Mouse (Mus musculus): Measurements from ENCODE around the gene Gm47996. TPM values are rescaled to one million over a fixed set of nuclear protein-coding genes. Genes with fewer than 3 reads are reported as not detected.

Gm47996 gene
- polyA plus RNA-seq, 1 experiment from 2014 or later = not detected

GRCm38 (mm10) chr1:151214862-151215261 lies 4.9 kb downstream of the Gm47996 start:
- Histone ChIP-seq H3K9me3 (replicated peaks) (no peaks in the 10 kb centered on the region), H3K27ac (no peak overlapping the region), H3K4me3 (no peak overlapping the region), H3K36me3 (no peaks in the 10 kb centered on the region), H3K4me2 (replicated peaks) (no peak overlapping the region), H3K4me1 (no peaks in the 10 kb centered on the region), H3K9ac (no peak overlapping the region), H3K27me3 (no peaks in the 10 kb centered on the region)
- WGBS = 73% methylated on average over 2 of the region's 2 CpGs
- ATAC-seq (ENCODE audit: low FRiP score) = no peak

DNA sequence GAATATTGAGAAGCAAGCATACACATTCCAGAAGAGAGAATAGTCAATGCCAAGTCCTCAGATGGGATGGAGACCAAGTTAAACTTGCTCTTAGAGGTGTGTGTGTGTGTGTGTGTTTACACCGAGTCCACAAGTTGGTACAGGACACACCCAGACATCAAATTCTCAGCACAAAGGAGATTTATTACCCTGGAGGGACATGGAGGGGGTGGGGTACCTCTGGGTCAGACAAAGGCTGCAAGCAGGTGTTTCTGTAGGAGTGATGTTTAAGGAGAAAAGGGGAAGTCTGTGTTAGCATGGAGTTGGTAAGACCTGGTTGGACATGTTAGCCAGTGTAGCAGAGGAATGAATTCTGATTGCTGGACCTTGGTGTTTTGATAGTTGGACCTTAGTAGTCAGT lies 6.1 kb downstream of the Gm47996 start:
- no peak for ATAC-seq (ENCODE audit: low FRiP score)
- H3K36me3 ChIP-seq = no peaks in the 10 kb centered on the region
- H3K4me3 ChIP-seq = no peak overlapping the region
- no peaks in the 10 kb centered on the region for H3K9me3 ChIP-seq (replicated peaks)
- no peak overlapping the region for H3K4me2 ChIP-seq (replicated peaks)
- H3K9ac ChIP-seq = no peak overlapping the region
- WGBS = 81% methylated on average over 1 of the region's 1 CpGs
- no peaks in the 10 kb centered on the region for H3K4me1 ChIP-seq
- no peak overlapping the region for H3K27ac ChIP-seq
- no peaks in the 10 kb centered on the region for H3K27me3 ChIP-seq

DNA sequence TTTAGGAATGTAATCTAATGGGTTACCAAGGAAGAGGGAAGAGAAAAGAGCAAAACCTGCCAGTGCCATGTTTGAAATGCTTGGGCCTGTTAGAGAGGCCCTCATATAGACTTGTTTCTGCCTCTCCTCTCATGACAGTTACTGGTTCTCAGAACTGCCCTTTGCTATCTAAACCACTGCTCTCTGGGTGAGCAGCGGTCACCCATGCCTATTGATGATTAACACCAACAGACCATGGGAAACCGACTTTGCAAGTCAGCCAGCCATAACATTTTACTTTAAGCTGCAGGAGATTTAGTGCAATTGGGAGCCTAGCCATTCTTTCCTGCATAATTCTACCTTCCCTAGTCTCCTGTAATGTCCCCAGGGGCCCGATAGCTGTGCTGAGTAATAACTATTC lies 6.5 kb downstream of the Gm47996 start:
- Histone ChIP-seq H3K27ac (no peak overlapping the region), H3K4me3 (no peak overlapping the region), H3K9me3 (replicated peaks) (no peaks in the 10 kb centered on the region), H3K27me3 (no peaks in the 10 kb centered on the region), H3K36me3 (no peaks in the 10 kb centered on the region), H3K9ac (no peak overlapping the region), H3K4me1 (no peaks in the 10 kb centered on the region), H3K4me2 (replicated peaks) (no peak overlapping the region)
- WGBS = 69% methylated on average over 3 of the region's 3 CpGs
- no peak for ATAC-seq (ENCODE audit: low FRiP score)

DNA sequence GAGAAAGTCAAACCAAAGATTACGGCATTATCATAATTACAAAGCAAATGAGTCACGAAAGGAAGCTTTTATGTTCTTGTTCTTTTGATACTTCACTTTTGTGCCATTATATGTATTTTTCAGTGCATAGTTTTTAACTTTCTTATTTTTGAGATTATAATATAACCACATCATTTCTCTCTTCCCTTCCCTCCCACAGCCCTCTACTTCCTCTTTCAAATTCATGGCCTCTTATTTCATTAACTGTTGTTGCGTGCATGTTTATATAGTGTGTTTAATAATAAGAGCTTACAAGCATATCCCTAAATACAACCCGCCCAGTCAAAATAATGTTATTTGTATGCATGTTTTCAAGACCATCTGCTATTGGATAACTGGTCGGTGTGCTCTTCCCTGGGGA lies 9.1 kb downstream of the Gm47996 start:
- Histone ChIP-seq H3K9me3 (replicated peaks) (no peaks in the 10 kb centered on the region), H3K4me2 (replicated peaks) (no peak overlapping the region), H3K27ac (no peak overlapping the region), H3K36me3 (no peaks in the 10 kb centered on the region), H3K27me3 (no peaks in the 10 kb centered on the region), H3K4me1 (no peaks in the 10 kb centered on the region), H3K4me3 (no peak overlapping the region), H3K9ac (no peak overlapping the region)
- 89% methylated on average over 5 of the region's 5 CpGs for WGBS
- no peak for ATAC-seq (ENCODE audit: low FRiP score)

- H3K9me3 ChIP-seq (replicated peaks) = no peaks in the 10 kb centered on the region
- H3K4me2 ChIP-seq (replicated peaks) = no peak overlapping the region
- H3K27me3 ChIP-seq = no peaks in the 10 kb centered on the region
- no peak overlapping the region for H3K27ac ChIP-seq
- no peaks in the 10 kb centered on the region for H3K36me3 ChIP-seq
- H3K4me1 ChIP-seq = no peaks in the 10 kb centered on the region
- ATAC-seq (ENCODE audit: low FRiP score) = no peak
- no peak overlapping the region for H3K4me3 ChIP-seq
- 70% methylated on average over 7 of the region's 7 CpGs for WGBS
- no peak overlapping the region for H3K9ac ChIP-seq
Measured at GRCm38 (mm10) chr1:151220098-151220497, 10.2 kb downstream of the Gm47996 start.

DNA sequence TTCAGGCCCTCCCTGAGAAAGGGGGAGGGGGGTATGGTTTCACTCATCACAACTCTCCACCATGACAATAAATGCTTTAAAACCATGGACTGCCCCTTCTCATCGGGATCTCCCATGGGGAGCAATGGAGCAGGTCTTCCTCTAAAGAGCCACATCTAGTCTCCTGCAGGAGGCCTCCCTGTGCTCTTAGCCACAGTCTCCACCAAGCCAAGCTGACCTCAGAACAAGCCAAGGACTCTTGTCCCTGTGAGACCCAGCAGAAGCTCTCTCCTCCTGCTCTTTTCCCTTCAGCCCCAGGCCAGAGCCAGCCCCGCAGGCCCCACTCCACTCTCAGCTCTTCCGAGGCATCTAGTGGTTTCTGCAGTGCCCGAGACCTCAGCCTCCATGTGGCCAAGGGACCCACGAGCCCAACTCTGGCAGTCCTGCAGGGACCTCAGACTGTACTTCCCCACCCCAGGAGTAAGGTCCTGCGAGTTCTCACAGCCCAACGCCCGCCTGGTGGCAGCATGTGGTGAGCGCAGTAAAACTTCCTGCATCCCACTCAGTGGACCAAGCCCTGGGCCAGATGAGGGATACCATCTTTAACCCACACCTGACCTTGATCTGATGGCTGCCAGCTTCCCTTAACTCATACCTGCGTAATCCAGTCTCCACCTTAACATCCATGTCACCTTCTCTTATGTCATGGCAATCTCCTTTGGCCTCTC lies 12.8 kb downstream of the Gm47996 start:
- Histone ChIP-seq H3K4me3 (no peak overlapping the region), H3K9me3 (replicated peaks) (no peaks in the 10 kb centered on the region), H3K9ac (no peak overlapping the region), H3K27ac (no peak overlapping the region), H3K4me2 (replicated peaks) (no peak overlapping the region), H3K4me1 (no peaks in the 10 kb centered on the region), H3K36me3 (no peaks in the 10 kb centered on the region), H3K27me3 (no peaks in the 10 kb centered on the region)
- ATAC-seq (ENCODE audit: low FRiP score) = no peak
- 96% methylated on average over 10 of the region's 10 CpGs for WGBS

DNA sequence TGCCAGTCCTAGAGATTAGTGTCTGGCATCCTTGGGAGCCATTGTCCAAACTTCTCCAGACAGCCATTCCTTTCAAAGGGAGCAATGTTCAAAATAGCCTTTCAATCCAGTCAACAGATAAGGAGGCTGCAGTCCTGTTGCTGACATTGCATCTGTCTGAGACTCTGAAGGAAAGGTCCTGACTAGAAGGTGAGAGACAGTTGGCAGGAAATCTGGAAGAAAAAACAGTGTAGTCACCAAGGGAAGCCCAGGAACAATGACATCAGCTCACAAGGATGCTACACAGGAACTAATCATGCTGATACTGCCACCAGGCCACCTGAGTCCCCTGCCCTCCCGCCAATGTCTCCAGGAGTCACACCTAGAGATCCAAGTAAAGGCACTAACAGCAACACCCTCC lies 13.4 kb downstream of the Gm47996 start:
- H3K4me3 ChIP-seq = no peak overlapping the region
- ATAC-seq (ENCODE audit: low FRiP score) = no peak
- H3K4me2 ChIP-seq (replicated peaks) = no peak overlapping the region
- no peaks in the 10 kb centered on the region for H3K36me3 ChIP-seq
- H3K27ac ChIP-seq = no peak overlapping the region
- no peak overlapping the region for H3K9ac ChIP-seq
- 82% methylated on average over 1 of the region's 1 CpGs for WGBS
- no peaks in the 10 kb centered on the region for H3K4me1 ChIP-seq
- H3K9me3 ChIP-seq (replicated peaks) = no peaks in the 10 kb centered on the region
- no peaks in the 10 kb centered on the region for H3K27me3 ChIP-seq

DNA sequence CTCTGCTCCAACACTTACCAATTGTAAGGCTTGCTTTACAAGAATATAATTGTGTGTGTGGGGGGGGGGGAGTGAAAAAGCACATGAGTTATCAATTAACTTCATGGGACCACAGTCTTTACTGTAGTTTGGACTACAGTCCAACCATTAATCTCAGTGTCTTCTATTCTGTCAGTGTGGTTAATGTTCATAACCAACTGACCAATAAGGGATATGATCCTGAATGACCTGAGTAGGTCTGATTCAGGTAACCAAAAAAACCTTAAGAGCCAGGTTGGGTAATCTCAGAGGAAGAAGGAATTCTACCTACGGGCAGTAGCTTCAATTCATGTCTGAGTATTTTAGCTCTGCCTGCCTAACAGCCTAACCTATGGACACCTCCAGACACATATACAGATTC lies 14.6 kb downstream of the Gm47996 start:
- H3K9ac ChIP-seq = no peak overlapping the region
- H3K4me2 ChIP-seq (replicated peaks) = no peak overlapping the region
- no peak overlapping the region for H3K27ac ChIP-seq
- no peaks in the 10 kb centered on the region for H3K27me3 ChIP-seq
- H3K9me3 ChIP-seq (replicated peaks) = no peaks in the 10 kb centered on the region
- no peak for ATAC-seq (ENCODE audit: low FRiP score)
- no peaks in the 10 kb centered on the region for H3K4me1 ChIP-seq
- WGBS = 95% methylated on average over 1 of the region's 1 CpGs
- no peak overlapping the region for H3K4me3 ChIP-seq
- no peaks in the 10 kb centered on the region for H3K36me3 ChIP-seq

GRCm38 (mm10) chr1:151227506-151227905 lies 17.6 kb downstream of the Gm47996 start:
- Histone ChIP-seq H3K4me3 (no peak overlapping the region), H3K27me3 (no peaks in the 10 kb centered on the region), H3K36me3 (no peaks in the 10 kb centered on the region), H3K4me2 (replicated peaks) (no peak overlapping the region), H3K27ac (no peak overlapping the region), H3K4me1 (no peaks in the 10 kb centered on the region), H3K9me3 (replicated peaks) (no peaks in the 10 kb centered on the region), H3K9ac (no peak overlapping the region)
- no peak for ATAC-seq (ENCODE audit: low FRiP score)
- WGBS = 74% methylated on average over 8 of the region's 8 CpGs

GRCm38 (mm10) chr1:151228320-151228989 lies 18.5 kb downstream of the Gm47996 start:
- no peaks in the 10 kb centered on the region for H3K27me3 ChIP-seq
- H3K4me1 ChIP-seq = no peaks in the 10 kb centered on the region
- no peak overlapping the region for H3K9ac ChIP-seq
- WGBS = 77% methylated on average over 1 of the region's 1 CpGs
- ATAC-seq (ENCODE audit: low FRiP score) = no peak
- no peak overlapping the region for H3K4me2 ChIP-seq (replicated peaks)
- no peaks in the 10 kb centered on the region for H3K36me3 ChIP-seq
- H3K4me3 ChIP-seq = no peak overlapping the region
- H3K9me3 ChIP-seq (replicated peaks) = no peaks in the 10 kb centered on the region
- H3K27ac ChIP-seq = no peak overlapping the region

- Histone ChIP-seq H3K36me3 (no peaks in the 10 kb centered on the region), H3K4me1 (peaks cover 10% of the 10 kb centered on the region; the same call in 1 of the 2 replicates), H3K4me2 (replicated peaks) (no peak overlapping the region), H3K4me3 (no peak overlapping the region), H3K27me3 (no peaks in the 10 kb centered on the region), H3K9ac (no peak overlapping the region), H3K27ac (no peak overlapping the region), H3K9me3 (replicated peaks) (no peaks in the 10 kb centered on the region)
- ATAC-seq (ENCODE audit: low FRiP score) = no peak
- 78% methylated on average over 3 of the region's 3 CpGs for WGBS
Measured at GRCm38 (mm10) chr1:151232346-151232745, 22.4 kb downstream of the Gm47996 start.

GRCm38 (mm10) chr1:151233756-151234155 lies 23.8 kb downstream of the Gm47996 start:
- Histone ChIP-seq H3K4me2 (replicated peaks) (no peak overlapping the region), H3K27ac (no peak overlapping the region), H3K4me1 (peaks cover 10% of the 10 kb centered on the region; the same call in 1 of the 2 replicates), H3K36me3 (no peaks in the 10 kb centered on the region), H3K4me3 (no peak overlapping the region), H3K27me3 (no peaks in the 10 kb centered on the region), H3K9me3 (replicated peaks) (no peaks in the 10 kb centered on the region), H3K9ac (no peak overlapping the region)
- no peak for ATAC-seq (ENCODE audit: low FRiP score)
- WGBS = 96% methylated on average over 3 of the region's 3 CpGs

- ATAC-seq (ENCODE audit: low FRiP score) = no peak
- H3K4me2 ChIP-seq (replicated peaks) = no peak overlapping the region
Measured at GRCm38 (mm10) chr1:151235574-151235973, 25.6 kb downstream of the Gm47996 start.

More at GRCm38 (mm10) chr1:151235574-151235973, 25.6 kb downstream of the Gm47996 start:
- H3K9ac ChIP-seq = no peak overlapping the region
- no peaks in the 10 kb centered on the region for H3K27me3 ChIP-seq
- H3K4me1 ChIP-seq = peaks cover 10% of the 10 kb centered on the region; the same call in 1 of the 2 replicates
- WGBS = 20% methylated on average over 2 of the region's 2 CpGs
- H3K9me3 ChIP-seq (replicated peaks) = no peaks in the 10 kb centered on the region
- no peak overlapping the region for H3K27ac ChIP-seq
- H3K4me3 ChIP-seq = no peak overlapping the region
- H3K36me3 ChIP-seq = no peaks in the 10 kb centered on the region
